In genomic region chr17:48437421-48437911, GRCm38 (mm10) we compare ENCODE assay signal across 9 mouse cellular contexts. TPM values are rescaled to one million over a fixed set of nuclear protein-coding genes. Genes with fewer than 3 reads are reported as not detected.
DNase-seq lines count a peak whose midpoint lies in the region; ATAC-seq and TF ChIP-seq lines count a peak whose summit lies in the region.
"Had no signal": no experiment of that assay in that cellular context is flagged by ENCODE, and none has a peak within 500 bp of the region (broad histone marks: within the 10 kb centered on the region; RNA-seq: fewer than 3 reads in every experiment).

No protein-coding gene starts in this region.

- peak; percentile 31 for TF ChIP-seq CTCF in lung, embryonic 14.5 days (IDR thresholded peaks at IDR 0.05; ENCODE audit: low read depth)
- TF ChIP-seq CTCF in intestine, postnatal 0 days (IDR thresholded peaks at IDR 0.05; ENCODE audit: low read depth): peak; percentile 53

- 17% methylated on average over 7 of the region's 7 CpGs for WGBS in lung, embryonic 14.5 days
- 40% methylated on average over 7 of the region's 7 CpGs for WGBS in intestine, postnatal 0 days

- 0 out of 2 replicates have a peak overlapping the region, but pooled peaks have one; percentile 16 for H3K4me2 ChIP-seq in lung, embryonic 14.5 days
- no peak overlapping the region for H3K4me2 ChIP-seq in intestine, postnatal 0 days (replicated peaks; ENCODE audit: low read depth)

- H3K27me3 ChIP-seq in lung, embryonic 14.5 days (ENCODE audit: insufficient read depth, low read length): no peaks in the 10 kb centered on the region
- H3K27me3 ChIP-seq in intestine, postnatal 0 days (replicated peaks; ENCODE audit: control insufficient read depth, insufficient read depth, low read length): no peaks in the 10 kb centered on the region

- no peak overlapping the region for H3K9ac ChIP-seq in lung, embryonic 14.5 days
- no peak overlapping the region for H3K9ac ChIP-seq in intestine, postnatal 0 days (ENCODE audit: low read depth, low read length)

- peak; percentile 41 for DNase-seq in lung, embryonic 14.5 days
- DNase-seq in lung, postnatal 10 days: no peak
- DNase-seq in gastrocnemius, postnatal 10 days: peak; percentile 54
- peak; percentile 59 for DNase-seq in skeletal muscle tissue, adult 2 months (ENCODE audit: low read depth, low spot score)
- DNase-seq in layer of hippocampus, adult 8-10 months (ENCODE audit: low spot score in 2 of 2): no peak
- DNase-seq in cerebellum, adult 8-10 months: no peak

- ATAC-seq in lung, embryonic 14.5 days (ENCODE audit: insufficient read depth): peak; percentile 52; the same call in 1 of the 2 replicates
- ATAC-seq in intestine, postnatal 0 days: no peak
- no peak for ATAC-seq in erythroblast, adult 5-6 weeks (replicated peaks; ENCODE audit: low FRiP score, poor library complexity, severe bottlenecking)

- peak overlapping the region; percentile 82 for H3K27ac ChIP-seq in lung, embryonic 14.5 days (ENCODE audit: low read depth)
- H3K27ac ChIP-seq in intestine, postnatal 0 days (ENCODE audit: low read depth, low read length): peak overlapping the region; percentile 35; the same call in 1 of the 2 replicates

- H3K4me3 ChIP-seq in lung, embryonic 14.5 days (ENCODE audit: low read depth, low read length): no peak overlapping the region
- H3K4me3 ChIP-seq in intestine, postnatal 0 days (ENCODE audit: low read depth, low read length): no peak overlapping the region
- H3K4me3 ChIP-seq: megakaryocyte, embryonic 14.5 days had no signal

- no peaks in the 10 kb centered on the region for H3K9me3 ChIP-seq in lung, embryonic 14.5 days (ENCODE audit: low read depth, low read length)
- no peaks in the 10 kb centered on the region for H3K9me3 ChIP-seq in intestine, postnatal 0 days (ENCODE audit: control insufficient read depth)

- peaks cover 11% of the 10 kb centered on the region; the same call in 1 of the 2 replicates for H3K4me1 ChIP-seq in lung, embryonic 14.5 days (ENCODE audit: insufficient read depth)
- H3K4me1 ChIP-seq in intestine, postnatal 0 days (replicated peaks; ENCODE audit: control insufficient read depth, insufficient read depth, low read length): peaks cover 8% of the 10 kb centered on the region; the same call in 1 of the 2 replicates

- no peaks in the 10 kb centered on the region for H3K36me3 ChIP-seq in lung, embryonic 14.5 days (ENCODE audit: insufficient read depth)
- no peaks in the 10 kb centered on the region for H3K36me3 ChIP-seq in intestine, postnatal 0 days (ENCODE audit: control insufficient read depth, insufficient read depth)

RNA-seq across cellular contexts. Expression of gene Apobec2, which starts 4.7 kb away (rescaled TPM):
- polyA plus RNA-seq in lung, embryonic 14.5 days (2014; fragmentation: Nextera tagmentation; extraction: Ambion mirVana): 1.3 and 5.6 TPM in 2 replicates
- 100 to 1,000 TPM; 515 to 520 TPM for total RNA-seq in gastrocnemius, postnatal 10 days (2021)
- polyA plus RNA-seq in intestine, postnatal 0 days (2015; fragmentation: Nextera tagmentation; extraction: Ambion mirVana): 2.6 TPM in 2 replicates
- under 1 TPM in 1 of 4 experiments, not detected in 3; 0.23 TPM for total RNA-seq in layer of hippocampus, adult 8-10 months (2022)
- total RNA-seq in erythroblast, adult 5-6 weeks (2015; ENCODE audit: low replicate concordance): not detected in 2 replicates
- not detected in 2 replicates for total RNA-seq in erythroblast, adult 5-6 weeks (2017; ENCODE audit: low replicate concordance)

RNA-seq across cellular contexts. Expression of gene Tspo2, which starts 13.9 kb away (rescaled TPM):
- polyA plus RNA-seq in lung, embryonic 14.5 days (2014; fragmentation: Nextera tagmentation; extraction: Ambion mirVana): 1.5 and 1.9 TPM in 2 replicates
- total RNA-seq in gastrocnemius, postnatal 10 days (2021): under 1 TPM in 1 of 2 experiments, not detected in 1; 0.93 TPM
- polyA plus RNA-seq in intestine, postnatal 0 days (2015; fragmentation: Nextera tagmentation; extraction: Ambion mirVana): 0.48 and 1.3 TPM in 2 replicates
- total RNA-seq in layer of hippocampus, adult 8-10 months (2022): not detected
- total RNA-seq in erythroblast, adult 5-6 weeks (2015; ENCODE audit: low replicate concordance): 503 and 549 TPM in 2 replicates
- total RNA-seq in erythroblast, adult 5-6 weeks (2017; ENCODE audit: low replicate concordance): 671 and 837 TPM in 2 replicates

RNA-seq across cellular contexts. Expression of gene Unc5cl, which starts 17.2 kb away (rescaled TPM):
- polyA plus RNA-seq in lung, embryonic 14.5 days (2014; fragmentation: Nextera tagmentation; extraction: Ambion mirVana): 1.4 and 1.5 TPM in 2 replicates
- not detected for total RNA-seq in gastrocnemius, postnatal 10 days (2021)
- polyA plus RNA-seq in intestine, postnatal 0 days (2015; fragmentation: Nextera tagmentation; extraction: Ambion mirVana): 26.7 and 28.4 TPM in 2 replicates
- 1 to 10 TPM in 1 of 4 experiments, under 1 TPM in 3; 0.67 to 1.3 (median 0.80) TPM for total RNA-seq in layer of hippocampus, adult 8-10 months (2022)
- 56.8 and 60.7 TPM in 2 replicates for total RNA-seq in erythroblast, adult 5-6 weeks (2015; ENCODE audit: low replicate concordance)
- 32.9 and 47.0 TPM in 2 replicates for total RNA-seq in erythroblast, adult 5-6 weeks (2017; ENCODE audit: low replicate concordance)

RNA-seq across cellular contexts. Expression of gene Oard1, which starts 27.7 kb away (rescaled TPM):
- polyA plus RNA-seq in lung, embryonic 14.5 days (2014; fragmentation: Nextera tagmentation; extraction: Ambion mirVana): 75.2 and 77.9 TPM in 2 replicates
- total RNA-seq in gastrocnemius, postnatal 10 days (2021): 10 to 100 TPM in 1 of 2 experiments, 1 to 10 TPM in 1; 9.8 to 11.4 TPM
- 52.1 and 53.9 TPM in 2 replicates for polyA plus RNA-seq in intestine, postnatal 0 days (2015; fragmentation: Nextera tagmentation; extraction: Ambion mirVana)
- 10 to 100 TPM; 13.2 to 18.9 (median 16.0) TPM for total RNA-seq in layer of hippocampus, adult 8-10 months (2022)
- total RNA-seq in erythroblast, adult 5-6 weeks (2015; ENCODE audit: low replicate concordance): 28.2 and 32.1 TPM in 2 replicates
- 31.6 and 34.2 TPM in 2 replicates for total RNA-seq in erythroblast, adult 5-6 weeks (2017; ENCODE audit: low replicate concordance)

RNA-seq across cellular contexts. Expression of gene Nfya, which starts 27.8 kb away (rescaled TPM):
- polyA plus RNA-seq in lung, embryonic 14.5 days (2014; fragmentation: Nextera tagmentation; extraction: Ambion mirVana): 30.3 and 30.5 TPM in 2 replicates
- 10 to 100 TPM; 11.3 to 19.2 TPM for total RNA-seq in gastrocnemius, postnatal 10 days (2021)
- polyA plus RNA-seq in intestine, postnatal 0 days (2015; fragmentation: Nextera tagmentation; extraction: Ambion mirVana): 3.8 and 4.2 TPM in 2 replicates
- total RNA-seq in layer of hippocampus, adult 8-10 months (2022): 10 to 100 TPM; 22.2 to 35.0 (median 27.9) TPM
- 44.0 and 47.2 TPM in 2 replicates for total RNA-seq in erythroblast, adult 5-6 weeks (2015; ENCODE audit: low replicate concordance)
- 30.6 and 42.7 TPM in 2 replicates for total RNA-seq in erythroblast, adult 5-6 weeks (2017; ENCODE audit: low replicate concordance)

Comparison
In these comparisons a context has a peak if more than half of its experiments do, and no peak if none do; other contexts are left out.
1. DNase-seq: peak in lung, embryonic 14.5 days (single experiment), gastrocnemius, postnatal 10 days (single experiment) and skeletal muscle tissue, adult 2 months (single experiment); none in lung, postnatal 10 days (single experiment), layer of hippocampus, adult 8-10 months (0 of 2) and cerebellum, adult 8-10 months (single experiment).
2. RNA of gene Apobec2, which starts 4.7 kb away (total RNA-seq): 515 to 520 TPM in gastrocnemius, postnatal 10 days; 0.23 TPM in layer of hippocampus, adult 8-10 months and not detected in erythroblast, adult 5-6 weeks; every median in the first group is over 100 times any median in the second.
3. RNA of gene Tspo2, which starts 13.9 kb away (total RNA-seq): 503 to 837 TPM in erythroblast, adult 5-6 weeks; 0.93 TPM in gastrocnemius, postnatal 10 days and not detected in layer of hippocampus, adult 8-10 months; every median in the first group is over 100 times any median in the second.
4. RNA of gene Unc5cl, which starts 17.2 kb away (total RNA-seq): 32.9 to 60.7 TPM in erythroblast, adult 5-6 weeks; 0.67 to 1.3 TPM in layer of hippocampus, adult 8-10 months and not detected in gastrocnemius, postnatal 10 days; every median in the first group is over 10 times any median in the second.